Mouse (Mus musculus) ES-E14 (cell line): Measurements from ENCODE around the gene Bnip3.

ENCODE experiments used
- MAFK ChIP-seq: IDR thresholded peaks from 2 replicates; pipeline ENCODE4 v1.6.1; 2014; ENCODE audit warnings: mild to moderate bottlenecking, low read depth, low read length, inconsistent platforms; ENCODE audit not compliant: insufficient read depth
- ZNF384 ChIP-seq: IDR thresholded peaks from 2 replicates; pipeline ENCODE4 v1.6.1; 2012; ENCODE audit warnings: low read depth, low read length, inconsistent platforms

- TF ChIP-seq ZNF384: no peak
- TF ChIP-seq MAFK: peak; percentile 81
Measured at GRCm38 (mm10) chr7:138907043-138907442, 2.3 kb downstream of the Bnip3 start.
